ENCODE assay signal across 8 mouse cellular contexts in the genomic region with DNA sequence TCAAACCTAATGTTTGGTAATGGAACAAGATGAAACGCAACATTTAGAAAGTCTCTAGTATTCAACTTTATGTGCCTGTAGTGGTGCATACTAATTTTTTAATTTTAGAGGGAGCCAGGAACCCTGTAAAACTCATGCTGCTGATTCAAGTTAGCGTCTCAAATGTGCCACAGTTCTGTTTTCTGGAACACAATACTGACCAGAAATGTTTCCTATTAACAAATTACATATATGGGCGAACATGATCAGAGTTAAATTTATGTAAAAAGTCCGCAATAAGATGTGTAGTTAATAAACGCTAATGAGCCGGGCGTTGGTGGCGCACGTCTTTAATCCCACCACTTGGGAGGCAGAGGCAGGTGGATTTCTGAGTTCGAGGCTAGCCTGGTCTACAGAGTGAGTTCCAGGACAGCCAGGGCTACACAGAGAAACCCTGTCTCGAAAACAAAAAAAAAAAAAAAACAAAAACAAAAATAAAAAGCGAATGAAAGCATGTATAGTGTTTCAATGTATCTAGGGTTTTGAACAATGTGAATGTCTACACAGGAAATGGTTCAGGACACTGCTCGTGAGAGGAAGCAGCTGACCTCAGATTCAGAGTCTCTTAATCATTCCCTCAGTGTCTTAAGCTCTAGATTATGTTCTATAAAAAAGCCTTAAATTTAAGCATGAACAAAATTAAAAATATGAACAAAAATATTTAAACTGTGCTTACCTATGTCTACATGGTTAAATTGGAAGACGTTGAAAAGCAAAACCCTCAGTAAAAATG. TPM values are rescaled to one million over a fixed set of nuclear protein-coding genes. Genes with fewer than 3 reads are reported as not detected.
DNase-seq lines count a peak whose midpoint lies in the region; ATAC-seq and TF ChIP-seq lines count a peak whose summit lies in the region.

No protein-coding gene starts in this region.

- H3K4me2 ChIP-seq in embryonic facial prominence, embryonic 14.5 days (ENCODE audit: low read depth, low read length) = peak overlapping the region; percentile 86
- H3K4me2 ChIP-seq in intestine, embryonic 16.5 days (ENCODE audit: low read depth, low read length) = peak overlapping the region; percentile 80
- peak overlapping the region; percentile 55 for H3K4me2 ChIP-seq in neural tube, embryonic 14.5 days (ENCODE audit: low read depth, low read length)

- peak overlapping the region; percentile 91 for H3K27ac ChIP-seq in left cerebral cortex, adult 2 months
- H3K27ac ChIP-seq in embryonic facial prominence, embryonic 14.5 days (replicated peaks; ENCODE audit: low read depth, low read length) = peak overlapping the region; percentile 98
- peak overlapping the region; percentile 100 for H3K27ac ChIP-seq in intestine, embryonic 16.5 days (ENCODE audit: low read length)
- H3K27ac ChIP-seq in neural tube, embryonic 14.5 days (ENCODE audit: low read depth, low read length) = peak overlapping the region; percentile 99

- H3K4me1 ChIP-seq in embryonic facial prominence, embryonic 14.5 days (ENCODE audit: control insufficient read depth, insufficient read depth, low read length) = peaks cover 18% of the 10 kb centered on the region
- H3K4me1 ChIP-seq in intestine, embryonic 16.5 days (ENCODE audit: control insufficient read depth, insufficient read depth, low read length) = peaks cover 15% of the 10 kb centered on the region; the same call in 1 of the 2 replicates
- peaks cover 12% of the 10 kb centered on the region for H3K4me1 ChIP-seq in neural tube, embryonic 14.5 days (ENCODE audit: control insufficient read depth, insufficient read depth, low read length)

- no peaks in the 10 kb centered on the region for H3K27me3 ChIP-seq in embryonic facial prominence, embryonic 14.5 days (replicated peaks; ENCODE audit: control insufficient read depth, insufficient read depth, low read length)
- no peaks in the 10 kb centered on the region for H3K27me3 ChIP-seq in intestine, embryonic 16.5 days (replicated peaks; ENCODE audit: control insufficient read depth, insufficient read depth, low read length)
- H3K27me3 ChIP-seq in neural tube, embryonic 14.5 days (ENCODE audit: control insufficient read depth, insufficient read depth, low read length) = no peaks in the 10 kb centered on the region

- H3K9me3 ChIP-seq in embryonic facial prominence, embryonic 14.5 days (ENCODE audit: control insufficient read depth, low read length) = no peaks in the 10 kb centered on the region
- H3K9me3 ChIP-seq in intestine, embryonic 16.5 days (ENCODE audit: control insufficient read depth, low read length) = no peaks in the 10 kb centered on the region
- H3K9me3 ChIP-seq in neural tube, embryonic 14.5 days (ENCODE audit: control insufficient read depth, low read length) = no peaks in the 10 kb centered on the region

- H3K4me3 ChIP-seq in left cerebral cortex, adult 2 months = no peak overlapping the region; the same call in 1 of the 2 replicates
- peak overlapping the region; percentile 97 for H3K4me3 ChIP-seq in embryonic facial prominence, embryonic 14.5 days (ENCODE audit: low read depth, low read length)
- peak overlapping the region; percentile 77 for H3K4me3 ChIP-seq in intestine, embryonic 16.5 days (ENCODE audit: low read length)
- H3K4me3 ChIP-seq in neural tube, embryonic 14.5 days (ENCODE audit: low read depth, low read length) = peak overlapping the region; percentile 97

- H3K9ac ChIP-seq in embryonic facial prominence, embryonic 14.5 days (ENCODE audit: low read depth, low read length) = peak overlapping the region; percentile 100
- H3K9ac ChIP-seq in intestine, embryonic 16.5 days (ENCODE audit: low read depth, low read length) = peak overlapping the region; percentile 97
- H3K9ac ChIP-seq in neural tube, embryonic 14.5 days (replicated peaks; ENCODE audit: low read depth, low read length) = peak overlapping the region; percentile 90; the same call in 1 of the 2 replicates

- intact Hi-C loops in left cerebral cortex, adult 2 months (cut with DNase I) = no loop called here
- intact Hi-C loops in left cerebral cortex, postnatal 10 days (cut with DNase I) = no loop called here

- 0 out of 2 replicates have a peak, but pooled peaks cover 4% of the 10 kb centered on the region for H3K36me3 ChIP-seq in embryonic facial prominence, embryonic 14.5 days (ENCODE audit: control insufficient read depth, insufficient read depth, low read length)
- H3K36me3 ChIP-seq in intestine, embryonic 16.5 days (ENCODE audit: control insufficient read depth, insufficient read depth, low read length) = no peaks in the 10 kb centered on the region
- no peaks in the 10 kb centered on the region for H3K36me3 ChIP-seq in neural tube, embryonic 14.5 days (ENCODE audit: control insufficient read depth, insufficient read depth, low read length)

- WGBS in embryonic facial prominence, embryonic 14.5 days = 73% methylated on average over 14 of the region's 14 CpGs
- 79% methylated on average over 14 of the region's 14 CpGs for WGBS in intestine, embryonic 16.5 days
- WGBS in neural tube, embryonic 14.5 days = 81% methylated on average over 14 of the region's 14 CpGs

- no peak for DNase-seq in left cerebral cortex, adult 2 months (ENCODE audit: extremely low spot score in 1 of 2, low spot score in 2 of 2)
- no peak for DNase-seq in left cerebral cortex, adult 9 months (ENCODE audit: low spot score in 2 of 2)
- DNase-seq in embryonic facial prominence, embryonic 14.5 days (ENCODE audit: low spot score) = no peak
- DNase-seq in left cerebral cortex, postnatal 10 days (ENCODE audit: extremely low spot score in 1 of 2, low spot score in 2 of 2) = no peak
- no peak for DNase-seq in thymus, postnatal 4 days
- no peak for DNase-seq in lung, postnatal 10 days

- TF ChIP-seq CTCF in left cerebral cortex, adult 2 months (IDR thresholded peaks at IDR 0.05) = no peak

- ATAC-seq in embryonic facial prominence, embryonic 14.5 days (ENCODE audit: low read depth) = no peak
- no peak for ATAC-seq in intestine, embryonic 16.5 days
- no peak for ATAC-seq in neural tube, embryonic 14.5 days (ENCODE audit: low read depth)

RNA-seq across cellular contexts. Expression of a gene that starts 8.6 kb away (rescaled TPM):
- 10 to 100 TPM; 40.4 to 40.6 TPM for total RNA-seq in left cerebral cortex, adult 2 months (2021)
- polyA plus RNA-seq in embryonic facial prominence, embryonic 14.5 days (2014; fragmentation: Nextera tagmentation; extraction: Ambion mirVana) = 185 and 227 TPM in 2 replicates
- polyA plus RNA-seq in intestine, embryonic 16.5 days (2015; fragmentation: Nextera tagmentation; extraction: Ambion mirVana) = 110 and 111 TPM in 2 replicates
- polyA plus RNA-seq in neural tube, embryonic 14.5 days (2014; fragmentation: Nextera tagmentation; extraction: Ambion mirVana) = 96.1 and 117 TPM in 2 replicates
- total RNA-seq in left cerebral cortex, postnatal 10 days (2021) = 10 to 100 TPM; 36.6 to 38.2 TPM

RNA-seq across cellular contexts. Expression of a gene that starts 48.7 kb away (rescaled TPM):
- total RNA-seq in left cerebral cortex, adult 2 months (2021) = 100 to 1,000 TPM; 501 to 539 TPM
- polyA plus RNA-seq in embryonic facial prominence, embryonic 14.5 days (2014; fragmentation: Nextera tagmentation; extraction: Ambion mirVana) = 515 and 526 TPM in 2 replicates
- 743 and 812 TPM in 2 replicates for polyA plus RNA-seq in intestine, embryonic 16.5 days (2015; fragmentation: Nextera tagmentation; extraction: Ambion mirVana)
- 653 and 701 TPM in 2 replicates for polyA plus RNA-seq in neural tube, embryonic 14.5 days (2014; fragmentation: Nextera tagmentation; extraction: Ambion mirVana)
- 100 to 1,000 TPM; 550 to 584 TPM for total RNA-seq in left cerebral cortex, postnatal 10 days (2021)
